Mouse (Mus musculus): Measurements from ENCODE around the gene Gm21887. TPM values are rescaled to one million over a fixed set of nuclear protein-coding genes. Genes with fewer than 3 reads are reported as not detected.
"Not testable (repeated sequence)": the region's sequence is repeated elsewhere in the genome, so short reads cannot be mapped to it uniquely, and the experiment has no call there.

The Gm21887 gene
- polyA plus RNA-seq (2015; fragmentation: Nextera tagmentation; extraction: Ambion mirVana): 90.2 and 116 TPM in 2 replicates

- peak within 1 kb of the TSS; percentile 42 for H3K4me2 ChIP-seq (replicated peaks; ENCODE audit: low read depth, low read length)
- not testable (repeated sequence) for H3K27me3 ChIP-seq (replicated peaks; ENCODE audit: insufficient read depth, low read length); H3K36me3 ChIP-seq (ENCODE audit: insufficient read depth, low read length); H3K4me1 ChIP-seq (ENCODE audit: insufficient read depth, low read depth, low read length)
- H3K27ac ChIP-seq (ENCODE audit: low read length): peak within 1 kb of the TSS; percentile 75
- DNase-seq (ENCODE audit: low spot score) (peak; percentile 98), ATAC-seq (peak; percentile 85)
- H3K9me3 ChIP-seq (ENCODE audit: low read length): peaks cover 17% of the 10 kb centered on the region
- peak within 1 kb of the TSS; percentile 68 for H3K9ac ChIP-seq (replicated peaks; ENCODE audit: low read depth)
- peak within 1 kb of the TSS; percentile 81 for H3K4me3 ChIP-seq (ENCODE audit: low read depth, low read length)
- WGBS: 70% methylated on average over 99 of the region's 118 CpGs
These were observed at the start of gene Gm21887 for GRCm38 (mm10) chrX:170009016-170009750. TSS of gene Gm21887 (plus strand) at chrX:170009659.

GRCm38 (mm10) chrX:169969337-169969736 is 40.1 kb upstream of the Gm21887 start:
- TF ChIP-seq EP300 (IDR thresholded peaks at IDR 0.05) (no peak), CTCF (IDR thresholded peaks at IDR 0.05) (no peak)
- H3K9ac ChIP-seq (replicated peaks; ENCODE audit: low read depth): no peak overlapping the region
- no peaks in the 10 kb centered on the region for H3K9me3 ChIP-seq (ENCODE audit: low read length)
- no peak overlapping the region for H3K4me2 ChIP-seq (replicated peaks; ENCODE audit: low read depth, low read length)
- no peak overlapping the region for H3K27ac ChIP-seq (ENCODE audit: low read length)
- ATAC-seq: no peak
- H3K4me1 ChIP-seq (ENCODE audit: insufficient read depth, low read depth, low read length): no peaks in the 10 kb centered on the region
- no peak for DNase-seq (ENCODE audit: low spot score)
- no peak overlapping the region for H3K4me3 ChIP-seq (ENCODE audit: low read depth, low read length)
- 100% methylated on average over 1 of the region's 1 CpGs for WGBS
- no peaks in the 10 kb centered on the region for H3K27me3 ChIP-seq (replicated peaks; ENCODE audit: insufficient read depth, low read length)
- no peaks in the 10 kb centered on the region for H3K36me3 ChIP-seq (ENCODE audit: insufficient read depth, low read length)

GRCm38 (mm10) chrX:169969765-169970164 is 39.7 kb upstream of the Gm21887 start:
- H3K27ac ChIP-seq (ENCODE audit: low read length); H3K9me3 ChIP-seq (ENCODE audit: low read length); H3K27me3 ChIP-seq (replicated peaks; ENCODE audit: insufficient read depth, low read length); H3K9ac ChIP-seq (replicated peaks; ENCODE audit: low read depth); H3K36me3 ChIP-seq (ENCODE audit: insufficient read depth, low read length); H3K4me1 ChIP-seq (ENCODE audit: insufficient read depth, low read depth, low read length); DNase-seq (ENCODE audit: low spot score); ATAC-seq; H3K4me3 ChIP-seq (ENCODE audit: low read depth, low read length); H3K4me2 ChIP-seq (replicated peaks; ENCODE audit: low read depth, low read length): not testable (repeated sequence)
- 74% methylated on average over 3 of the region's 3 CpGs for WGBS

GRCm38 (mm10) chrX:169970546-169970945 is 38.9 kb upstream of the Gm21887 start:
- not testable (repeated sequence) for H3K4me2 ChIP-seq (replicated peaks; ENCODE audit: low read depth, low read length); ATAC-seq; H3K4me3 ChIP-seq (ENCODE audit: low read depth, low read length); H3K27ac ChIP-seq (ENCODE audit: low read length); H3K36me3 ChIP-seq (ENCODE audit: insufficient read depth, low read length); H3K4me1 ChIP-seq (ENCODE audit: insufficient read depth, low read depth, low read length); H3K9ac ChIP-seq (replicated peaks; ENCODE audit: low read depth); H3K9me3 ChIP-seq (ENCODE audit: low read length); DNase-seq (ENCODE audit: low spot score); H3K27me3 ChIP-seq (replicated peaks; ENCODE audit: insufficient read depth, low read length)
- WGBS: 81% methylated on average over 7 of the region's 7 CpGs

- not testable (repeated sequence) for H3K9ac ChIP-seq (replicated peaks; ENCODE audit: low read depth); H3K4me2 ChIP-seq (replicated peaks; ENCODE audit: low read depth, low read length); H3K36me3 ChIP-seq (ENCODE audit: insufficient read depth, low read length); ATAC-seq; H3K4me3 ChIP-seq (ENCODE audit: low read depth, low read length); H3K27me3 ChIP-seq (replicated peaks; ENCODE audit: insufficient read depth, low read length); H3K27ac ChIP-seq (ENCODE audit: low read length); DNase-seq (ENCODE audit: low spot score); H3K9me3 ChIP-seq (ENCODE audit: low read length); H3K4me1 ChIP-seq (ENCODE audit: insufficient read depth, low read depth, low read length)
- 85% methylated on average over 6 of the region's 6 CpGs for WGBS
These were observed 37.9 kb upstream of the Gm21887 start for GRCm38 (mm10) chrX:169971562-169971961.

- 63% methylated on average over 2 of the region's 2 CpGs for WGBS
- not testable (repeated sequence) for DNase-seq (ENCODE audit: low spot score); H3K27me3 ChIP-seq (replicated peaks; ENCODE audit: insufficient read depth, low read length)
These were observed 37.3 kb upstream of the Gm21887 start for GRCm38 (mm10) chrX:169972131-169972530.

GRCm38 (mm10) chrX:169972791-169973494 is 36.5 kb upstream of the Gm21887 start:
- ATAC-seq; H3K36me3 ChIP-seq (ENCODE audit: insufficient read depth, low read length); H3K27me3 ChIP-seq (replicated peaks; ENCODE audit: insufficient read depth, low read length); DNase-seq (ENCODE audit: low spot score); H3K4me2 ChIP-seq (replicated peaks; ENCODE audit: low read depth, low read length); H3K27ac ChIP-seq (ENCODE audit: low read length); H3K4me3 ChIP-seq (ENCODE audit: low read depth, low read length); H3K4me1 ChIP-seq (ENCODE audit: insufficient read depth, low read depth, low read length); H3K9ac ChIP-seq (replicated peaks; ENCODE audit: low read depth); H3K9me3 ChIP-seq (ENCODE audit: low read length): not testable (repeated sequence)
- WGBS: 61% methylated on average over 6 of the region's 6 CpGs

More at GRCm38 (mm10) chrX:169972131-169972530, 37.3 kb upstream of the Gm21887 start:
- not testable (repeated sequence) for H3K4me2 ChIP-seq (replicated peaks; ENCODE audit: low read depth, low read length); H3K4me1 ChIP-seq (ENCODE audit: insufficient read depth, low read depth, low read length); ATAC-seq; H3K9ac ChIP-seq (replicated peaks; ENCODE audit: low read depth); H3K27ac ChIP-seq (ENCODE audit: low read length); H3K4me3 ChIP-seq (ENCODE audit: low read depth, low read length); H3K36me3 ChIP-seq (ENCODE audit: insufficient read depth, low read length); H3K9me3 ChIP-seq (ENCODE audit: low read length)

- H3K36me3 ChIP-seq (ENCODE audit: insufficient read depth, low read length); H3K9ac ChIP-seq (replicated peaks; ENCODE audit: low read depth); H3K27me3 ChIP-seq (replicated peaks; ENCODE audit: insufficient read depth, low read length); H3K4me1 ChIP-seq (ENCODE audit: insufficient read depth, low read depth, low read length); H3K4me3 ChIP-seq (ENCODE audit: low read depth, low read length); H3K9me3 ChIP-seq (ENCODE audit: low read length); H3K27ac ChIP-seq (ENCODE audit: low read length); H3K4me2 ChIP-seq (replicated peaks; ENCODE audit: low read depth, low read length); DNase-seq (ENCODE audit: low spot score); ATAC-seq: not testable (repeated sequence)
- WGBS: 58% methylated on average over 3 of the region's 3 CpGs
These were observed 35.7 kb upstream of the Gm21887 start for GRCm38 (mm10) chrX:169973806-169974205.

GRCm38 (mm10) chrX:169974456-169974855 is 35.0 kb upstream of the Gm21887 start:
- H3K9me3 ChIP-seq (ENCODE audit: low read length); H3K9ac ChIP-seq (replicated peaks; ENCODE audit: low read depth); H3K4me2 ChIP-seq (replicated peaks; ENCODE audit: low read depth, low read length); H3K36me3 ChIP-seq (ENCODE audit: insufficient read depth, low read length); H3K4me3 ChIP-seq (ENCODE audit: low read depth, low read length); H3K27ac ChIP-seq (ENCODE audit: low read length); H3K4me1 ChIP-seq (ENCODE audit: insufficient read depth, low read depth, low read length); H3K27me3 ChIP-seq (replicated peaks; ENCODE audit: insufficient read depth, low read length); DNase-seq (ENCODE audit: low spot score); ATAC-seq: not testable (repeated sequence)
- WGBS: 69% methylated on average over 4 of the region's 4 CpGs

Measured in lung, postnatal 0 days (tissue).